Mouse (Mus musculus): ENCODE results near the gene Wfdc5. TPM values are rescaled to one million over a fixed set of nuclear protein-coding genes. Genes with fewer than 3 reads are reported as not detected.

The Wfdc5 gene
- total and polyA plus RNA-seq, 3 experiments = not detected

GRCm38 (mm10) chr2:164219295-164219694 is 36.8 kb upstream of the Wfdc5 start:
- peaks cover 2 to 27% of the 10 kb centered on the region in 2 experiments for H3K4me1 ChIP-seq (ENCODE audit: control insufficient read depth in 1 of 2, insufficient read depth in 2 of 2)
- no peaks in the 10 kb centered on the region for H3K9me3 ChIP-seq (replicated peaks; ENCODE audit: low read length)
- peak; percentile 13 for DNase-seq (ENCODE audit: extremely low read depth)
- no peaks in the 10 kb centered on the region for H3K79me2 ChIP-seq (replicated peaks; ENCODE audit: control insufficient read depth, extremely low read depth, insufficient read depth, poor library complexity, severe bottlenecking)
- no peak overlapping the region for H3K27ac ChIP-seq (ENCODE audit: insufficient read depth, low read depth)
- H3K36me3 ChIP-seq (replicated peaks in 1 of 2; ENCODE audit: control insufficient read depth in 1 of 2, insufficient read depth in 1 of 2, low read length in 1 of 2) = no peaks in the 10 kb centered on the region
- H3K4me2 ChIP-seq (ENCODE audit: insufficient read depth, low read depth, poor library complexity, severe bottlenecking) = peak overlapping the region; percentile 24
- no peak overlapping the region for H3K4me3 ChIP-seq (replicated peaks in 1 of 3; ENCODE audit: low read depth in 2 of 3, low read length in 2 of 3, poor library complexity in 1 of 3)
- dilution Hi-C loops (cut with MboI; ENCODE audit: extremely low pct_ligation_motif_present, extremely low pct_unique_long_range_greater_than_20kb, low sequenced_read_pairs) = no loop called here
- no peaks in the 10 kb centered on the region for H3K27me3 ChIP-seq (replicated peaks)
- in situ Hi-C loops (cut with MboI; ENCODE audit: low pct_ligation_motif_present, low pct_unique_long_range_greater_than_20kb, low sequenced_read_pairs) = no loop called here
- TF ChIP-seq BHLHE40 (IDR thresholded peaks at IDR 0.05; ENCODE audit: low read depth, low read length) (peak; percentile 64), TBP (conservative IDR thresholded peaks at IDR 0.05; ENCODE audit: low read depth, low read length) (no peak), USF1 (IDR thresholded peaks at IDR 0.05; ENCODE audit: low read depth, low read length) (no peak), ZC3H11A (IDR thresholded peaks at IDR 0.05; ENCODE audit: low read depth, low read length) (no peak), MAZ (IDR thresholded peaks at IDR 0.05; ENCODE audit: low read depth, low read length) (no peak), NRF1 (IDR thresholded peaks at IDR 0.05; ENCODE audit: low read depth, low read length) (no peak), TCF12 (IDR thresholded peaks at IDR 0.05; ENCODE audit: low read depth, low read length) (peak; percentile 57; the same call in 1 of the 2 replicates), MAX (IDR thresholded peaks at IDR 0.05; ENCODE audit: low read length) (0 out of 2 replicates have a peak, but pooled peaks have one; percentile 16)
- H3K9ac ChIP-seq (ENCODE audit: insufficient read depth, low read depth) = no peak overlapping the region

- peaks cover 9 to 17% of the 10 kb centered on the region in 2 experiments; a peak in 3 of 4 replicates for H3K4me1 ChIP-seq (ENCODE audit: control insufficient read depth in 1 of 2, insufficient read depth in 2 of 2)
Measured at GRCm38 (mm10) chr2:164212711-164213110, 30.2 kb upstream of the Wfdc5 start.

GRCm38 (mm10) chr2:164210892-164211291 is 28.4 kb upstream of the Wfdc5 start:
- Histone ChIP-seq H3K79me2 (replicated peaks; ENCODE audit: control insufficient read depth, extremely low read depth, insufficient read depth, poor library complexity, severe bottlenecking) (no peaks in the 10 kb centered on the region), H3K27me3 (replicated peaks) (no peaks in the 10 kb centered on the region), H3K4me1 (ENCODE audit: control insufficient read depth in 1 of 2, insufficient read depth in 2 of 2) (peaks cover 9 to 19% of the 10 kb centered on the region in 2 experiments; a peak in 3 of 4 replicates), H3K9ac (ENCODE audit: insufficient read depth, low read depth) (no peak overlapping the region), H3K36me3 (replicated peaks in 1 of 2; ENCODE audit: control insufficient read depth in 1 of 2, insufficient read depth in 1 of 2, low read length in 1 of 2) (no peaks in the 10 kb centered on the region), H3K9me3 (replicated peaks; ENCODE audit: low read length) (peaks cover 12% of the 10 kb centered on the region), H3K27ac (ENCODE audit: insufficient read depth, low read depth) (peak overlapping the region; percentile 72), H3K4me2 (ENCODE audit: insufficient read depth, low read depth, poor library complexity, severe bottlenecking) (peak overlapping the region; percentile 46), H3K4me3 (replicated peaks in 1 of 3; ENCODE audit: low read depth in 2 of 3, low read length in 2 of 3, poor library complexity in 1 of 3) (no peak overlapping the region)
- DNase-seq (ENCODE audit: extremely low read depth) = peak; percentile 89
- in situ Hi-C loops (cut with MboI; ENCODE audit: low pct_ligation_motif_present, low pct_unique_long_range_greater_than_20kb, low sequenced_read_pairs) (no loop called here), dilution Hi-C loops (cut with MboI; ENCODE audit: extremely low pct_ligation_motif_present, extremely low pct_unique_long_range_greater_than_20kb, low sequenced_read_pairs) (no loop called here)
- TF ChIP-seq MAFK (IDR thresholded peaks at IDR 0.05; ENCODE audit: insufficient replicate concordance, low read length) (peak; percentile 33; the same call in 1 of the 2 replicates), ZC3H11A (IDR thresholded peaks at IDR 0.05; ENCODE audit: low read depth, low read length) (no peak), MAZ (IDR thresholded peaks at IDR 0.05; ENCODE audit: low read depth, low read length) (no peak), NRF1 (IDR thresholded peaks at IDR 0.05; ENCODE audit: low read depth, low read length) (no peak), ETS1 (conservative IDR thresholded peaks at IDR 0.05; ENCODE audit: low read depth, low read length) (peak; percentile 71), TCF12 (IDR thresholded peaks at IDR 0.05; ENCODE audit: low read depth, low read length) (peak; percentile 68), SIN3A (IDR thresholded peaks at IDR 0.05; ENCODE audit: low read length) (no peak), CHD2 (IDR thresholded peaks at IDR 0.05; ENCODE audit: low read length) (peak; percentile 76), JUN (IDR thresholded peaks at IDR 0.05; ENCODE audit: insufficient read depth, low read depth, low read length) (peak; percentile 99), BHLHE40 (IDR thresholded peaks at IDR 0.05; ENCODE audit: low read depth, low read length) (peak; percentile 78), CHD1 (IDR thresholded peaks at IDR 0.05; ENCODE audit: low read depth, low read length) (no peak), PAX5 (IDR thresholded peaks at IDR 0.05; ENCODE audit: low read length) (no peak), USF1 (IDR thresholded peaks at IDR 0.05; ENCODE audit: low read depth, low read length) (no peak), USF2 (conservative IDR thresholded peaks at IDR 0.05; ENCODE audit: low read depth, low read length) (no peak), ZMIZ1 (IDR thresholded peaks at IDR 0.05; ENCODE audit: low read depth, low read length) (no peak), GABPA (IDR thresholded peaks at IDR 0.05; ENCODE audit: insufficient replicate concordance, low read depth, low read length) (no peak), KAT2A (IDR thresholded peaks at IDR 0.05; ENCODE audit: insufficient replicate concordance, low read length) (no peak), SMC3 (IDR thresholded peaks at IDR 0.05; ENCODE audit: low read depth, low read length) (no peak), POLR2AphosphoS2 (IDR thresholded peaks at IDR 0.05; ENCODE audit: low read depth, low read length) (no peak)

More at GRCm38 (mm10) chr2:164212711-164213110, 30.2 kb upstream of the Wfdc5 start:
- no peak for DNase-seq (ENCODE audit: extremely low read depth)
- Histone ChIP-seq H3K9me3 (replicated peaks; ENCODE audit: low read length) (peaks cover 12% of the 10 kb centered on the region), H3K27ac (ENCODE audit: insufficient read depth, low read depth) (no peak overlapping the region), H3K9ac (ENCODE audit: insufficient read depth, low read depth) (no peak overlapping the region), H3K4me3 (replicated peaks in 1 of 3; ENCODE audit: low read depth in 2 of 3, low read length in 2 of 3, poor library complexity in 1 of 3) (no peak overlapping the region), H3K36me3 (replicated peaks in 1 of 2; ENCODE audit: control insufficient read depth in 1 of 2, insufficient read depth in 1 of 2, low read length in 1 of 2) (no peaks in the 10 kb centered on the region), H3K27me3 (replicated peaks) (no peaks in the 10 kb centered on the region), H3K79me2 (replicated peaks; ENCODE audit: control insufficient read depth, extremely low read depth, insufficient read depth, poor library complexity, severe bottlenecking) (no peaks in the 10 kb centered on the region), H3K4me2 (ENCODE audit: insufficient read depth, low read depth, poor library complexity, severe bottlenecking) (no peak overlapping the region)
- dilution Hi-C loops (cut with MboI; ENCODE audit: extremely low pct_ligation_motif_present, extremely low pct_unique_long_range_greater_than_20kb, low sequenced_read_pairs) (no loop called here), in situ Hi-C loops (cut with MboI; ENCODE audit: low pct_ligation_motif_present, low pct_unique_long_range_greater_than_20kb, low sequenced_read_pairs) (no loop called here)
- TF ChIP-seq ETS1 (conservative IDR thresholded peaks at IDR 0.05; ENCODE audit: low read depth, low read length) (no peak), JUN (IDR thresholded peaks at IDR 0.05; ENCODE audit: insufficient read depth, low read depth, low read length) (no peak), NRF1 (IDR thresholded peaks at IDR 0.05; ENCODE audit: low read depth, low read length) (no peak), JUND (conservative IDR thresholded peaks at IDR 0.05; ENCODE audit: low read depth, low read length) (no peak), MAX (IDR thresholded peaks at IDR 0.05; ENCODE audit: low read length) (no peak), POLR2AphosphoS2 (IDR thresholded peaks at IDR 0.05; ENCODE audit: low read depth, low read length) (no peak), USF1 (IDR thresholded peaks at IDR 0.05; ENCODE audit: low read depth, low read length) (no peak), MAZ (IDR thresholded peaks at IDR 0.05; ENCODE audit: low read depth, low read length) (no peak), MAFK (IDR thresholded peaks at IDR 0.05; ENCODE audit: insufficient replicate concordance, low read length) (no peak)

Measured in CH12.LX (cell line).